In genomic region chr14:62375694-62376093, GRCm38 (mm10) we compare ENCODE assay signal across 8 mouse cellular contexts.
DNase-seq lines count a peak whose midpoint lies in the region; ATAC-seq and TF ChIP-seq lines count a peak whose summit lies in the region.

No protein-coding gene starts in this region.

- no peak overlapping the region for H3K9ac ChIP-seq in hindbrain, postnatal 0 days (replicated peaks; ENCODE audit: low read length)
- H3K9ac ChIP-seq in hindbrain, embryonic 13.5 days: no peak overlapping the region
- no peak overlapping the region for H3K9ac ChIP-seq in embryonic facial prominence, embryonic 13.5 days

- no peaks in the 10 kb centered on the region for H3K36me3 ChIP-seq in hindbrain, postnatal 0 days (ENCODE audit: insufficient read depth, low read length)
- H3K36me3 ChIP-seq in hindbrain, embryonic 13.5 days: peaks cover 5% of the 10 kb centered on the region
- peaks cover 16% of the 10 kb centered on the region; the same call in 1 of the 2 replicates for H3K36me3 ChIP-seq in embryonic facial prominence, embryonic 13.5 days

- H3K27ac ChIP-seq in hindbrain, postnatal 0 days: no peak overlapping the region
- H3K27ac ChIP-seq in hindbrain, embryonic 13.5 days: no peak overlapping the region
- H3K27ac ChIP-seq in embryonic facial prominence, embryonic 13.5 days: peak overlapping the region; percentile 12; the same call in 1 of the 2 replicates
- H3K27ac ChIP-seq in layer of hippocampus, adult 2 months: no peak overlapping the region

- no peaks in the 10 kb centered on the region for H3K4me1 ChIP-seq in hindbrain, postnatal 0 days (ENCODE audit: insufficient read depth, low read length)
- H3K4me1 ChIP-seq in hindbrain, embryonic 13.5 days (replicated peaks): no peaks in the 10 kb centered on the region
- H3K4me1 ChIP-seq in embryonic facial prominence, embryonic 13.5 days: peaks cover 8% of the 10 kb centered on the region; the same call in 1 of the 2 replicates

- no peak overlapping the region for H3K4me2 ChIP-seq in hindbrain, postnatal 0 days (ENCODE audit: low read depth, low read length)
- H3K4me2 ChIP-seq in hindbrain, embryonic 13.5 days: no peak overlapping the region
- H3K4me2 ChIP-seq in embryonic facial prominence, embryonic 13.5 days: no peak overlapping the region

- DNase-seq in hindbrain, postnatal 0 days (ENCODE audit: low spot score): peak; percentile 25
- DNase-seq in kidney, adult 11 months: peak; percentile 37
- DNase-seq in lung, postnatal 14 days: peak; percentile 32
- no peak for DNase-seq in embryo, embryonic 9.5 days (ENCODE audit: extremely low spot score)
- no peak for DNase-seq in layer of hippocampus, adult 2 months (ENCODE audit: low spot score in 2 of 2)

- no peak for ATAC-seq in hindbrain, postnatal 0 days
- no peak for ATAC-seq in hindbrain, embryonic 13.5 days (ENCODE audit: low FRiP score)
- no peak for ATAC-seq in embryonic facial prominence, embryonic 13.5 days (ENCODE audit: insufficient number of reproducible peaks, insufficient read depth, low FRiP score, low TSS enrichment, low read depth)
- ATAC-seq in megakaryocyte-erythroid progenitor cell, adult 5-6 weeks (replicated peaks; ENCODE audit: low FRiP score, low TSS enrichment, poor library complexity, severe bottlenecking): no peak

- no peak for TF ChIP-seq CTCF in hindbrain, postnatal 0 days (IDR thresholded peaks at IDR 0.05; ENCODE audit: low read depth)
- TF ChIP-seq CTCF in layer of hippocampus, adult 2 months (conservative IDR thresholded peaks at IDR 0.05): no peak

- H3K9me3 ChIP-seq in hindbrain, postnatal 0 days (ENCODE audit: low read length): no peaks in the 10 kb centered on the region
- no peaks in the 10 kb centered on the region for H3K9me3 ChIP-seq in hindbrain, embryonic 13.5 days
- H3K9me3 ChIP-seq in embryonic facial prominence, embryonic 13.5 days: no peaks in the 10 kb centered on the region

- no peaks in the 10 kb centered on the region for H3K27me3 ChIP-seq in hindbrain, postnatal 0 days (ENCODE audit: insufficient read depth, low read length)
- no peaks in the 10 kb centered on the region for H3K27me3 ChIP-seq in hindbrain, embryonic 13.5 days
- no peaks in the 10 kb centered on the region for H3K27me3 ChIP-seq in embryonic facial prominence, embryonic 13.5 days

- H3K4me3 ChIP-seq in hindbrain, postnatal 0 days (ENCODE audit: low read length): no peak overlapping the region
- H3K4me3 ChIP-seq in hindbrain, embryonic 13.5 days: no peak overlapping the region
- no peak overlapping the region for H3K4me3 ChIP-seq in embryonic facial prominence, embryonic 13.5 days
- H3K4me3 ChIP-seq in layer of hippocampus, adult 2 months: no peak overlapping the region

Comparison
In these comparisons a context has a peak if more than half of its experiments do, and no peak if none do; other contexts are left out.
1. DNase-seq: peak in hindbrain, postnatal 0 days (single experiment), kidney, adult 11 months (single experiment) and lung, postnatal 14 days (single experiment); none in embryo, embryonic 9.5 days (single experiment) and layer of hippocampus, adult 2 months (0 of 2).